Mouse (Mus musculus) urinary bladder, adult 2 months (tissue): ENCODE results near the gene Arl5a. TPM values are rescaled to one million over a fixed set of nuclear protein-coding genes. Genes with fewer than 3 reads are reported as not detected.
A peak's percentile ranks its signal among the peaks of the same experiment; 100 is the strongest.

Source experiments
- DNase-seq: peaks from one replicate; pipeline ENCODE4 v3.0.0; 2022; ENCODE audit warnings: low spot score
- polyA plus RNA-seq: library from polyadenylated mRNA; depleted of rRNA; stranded (reverse); fragments of >200 nt; gene quantifications from 2 replicates; pipeline ENCODE4 v1.2.3, GENCODE M21; 2012; rRNA removed

Gene Arl5a
- polyA plus RNA-seq, result 34.6 and 36.7 TPM in 2 replicates

DNA sequence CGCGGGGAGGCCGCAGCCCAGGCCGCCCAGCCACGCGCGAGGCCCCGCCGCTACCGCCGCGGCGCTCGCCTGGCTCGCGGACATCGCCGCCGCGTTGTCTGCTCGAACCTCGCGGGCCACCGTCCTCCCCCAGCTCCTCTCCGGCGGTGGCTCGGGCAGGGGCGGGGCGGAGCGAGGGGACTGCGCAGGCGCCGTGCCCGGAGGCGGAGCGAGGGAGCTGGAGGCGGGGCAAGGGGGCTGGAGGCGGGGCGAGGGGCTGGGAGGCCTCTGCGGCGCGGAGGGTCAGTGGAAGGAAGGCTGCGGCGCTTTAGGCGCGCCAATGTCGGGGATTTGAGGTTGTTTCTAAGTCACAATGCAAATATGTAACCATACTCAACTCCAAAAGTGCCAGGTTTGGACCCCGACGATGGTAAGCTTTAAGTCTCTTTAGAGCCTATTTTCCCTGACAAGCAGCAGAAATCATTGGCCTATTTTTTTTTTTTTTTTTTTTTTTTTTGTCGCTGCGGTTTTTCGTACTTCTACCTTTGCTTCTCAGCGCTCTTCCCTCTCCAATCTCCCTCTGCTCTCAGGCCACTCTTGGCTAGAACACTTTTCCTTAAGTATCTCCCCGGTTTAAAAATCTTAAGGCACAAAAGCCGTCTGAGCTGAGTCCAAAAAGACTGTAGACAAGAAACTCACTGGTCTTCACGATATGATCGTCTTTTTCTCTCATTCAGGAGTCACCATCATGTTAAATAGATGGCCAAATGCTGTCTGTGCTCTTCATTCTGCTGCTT, at the start of gene Arl5a:
TSS of gene Arl5a (minus strand) at position 155 of the 776 bp plus-strand sequence.
- DNase-seq, result peak; percentile 99

DNA sequence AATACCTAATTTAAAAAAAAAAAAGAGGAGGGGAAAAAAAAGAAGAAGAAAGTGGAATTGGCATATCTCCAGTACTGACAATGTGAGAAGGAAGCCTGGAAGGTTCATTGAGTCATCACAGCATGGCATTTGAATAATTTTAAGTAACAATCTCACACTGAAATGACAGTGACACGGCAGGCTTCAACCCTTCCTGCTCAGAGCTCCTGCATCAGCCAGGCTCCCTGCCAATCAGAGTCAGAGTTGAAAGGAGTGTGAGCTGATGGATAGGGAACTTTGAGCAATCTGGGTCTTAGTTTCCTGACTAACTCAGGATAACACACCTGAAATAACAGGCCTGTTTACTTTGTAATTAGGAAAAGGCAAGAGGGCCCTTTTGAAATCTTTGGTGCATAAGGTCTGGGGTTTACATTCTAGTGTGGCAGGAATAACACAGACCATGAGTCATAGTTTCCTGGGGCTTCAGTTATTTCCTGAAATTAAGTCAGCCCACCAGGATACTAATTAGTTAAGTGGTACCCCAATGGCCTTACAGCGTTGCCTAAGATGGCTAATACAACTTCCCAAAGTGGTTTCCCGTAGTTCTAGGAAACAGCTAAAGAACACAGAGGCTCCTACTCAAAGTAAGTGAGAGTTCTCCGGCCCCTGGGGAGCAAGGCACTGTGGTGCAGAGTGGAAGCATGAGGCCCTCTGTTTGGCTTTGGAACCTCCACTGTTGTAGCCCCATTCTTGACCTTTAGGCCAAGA, 47.0 kb upstream of the Arl5a start:
- no peak for DNase-seq

DNA sequence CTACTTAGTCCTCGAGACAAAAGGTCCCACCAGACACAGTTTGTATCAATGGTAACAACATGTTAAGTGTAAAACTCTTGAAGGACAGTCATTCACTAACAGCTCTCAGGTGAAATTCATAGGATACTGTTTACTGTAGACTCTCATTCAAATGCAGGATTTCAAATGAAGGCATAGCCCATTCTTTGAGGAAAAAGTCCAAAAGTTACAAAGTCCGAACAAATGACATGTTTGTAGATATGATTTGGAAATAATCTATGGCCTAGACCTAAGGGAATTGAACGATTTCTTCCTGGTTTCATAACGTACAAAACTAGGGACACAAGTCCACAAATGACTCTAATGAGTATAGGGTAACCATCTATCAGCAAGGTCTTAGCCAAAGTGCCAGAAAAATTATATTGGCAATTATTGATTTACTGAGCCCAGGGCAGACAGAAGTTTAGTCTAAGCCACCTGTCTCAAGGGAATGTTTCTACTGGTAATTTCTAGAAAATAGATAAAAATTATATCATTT, 45.4 kb upstream of the Arl5a start:
- no peak for DNase-seq

DNA sequence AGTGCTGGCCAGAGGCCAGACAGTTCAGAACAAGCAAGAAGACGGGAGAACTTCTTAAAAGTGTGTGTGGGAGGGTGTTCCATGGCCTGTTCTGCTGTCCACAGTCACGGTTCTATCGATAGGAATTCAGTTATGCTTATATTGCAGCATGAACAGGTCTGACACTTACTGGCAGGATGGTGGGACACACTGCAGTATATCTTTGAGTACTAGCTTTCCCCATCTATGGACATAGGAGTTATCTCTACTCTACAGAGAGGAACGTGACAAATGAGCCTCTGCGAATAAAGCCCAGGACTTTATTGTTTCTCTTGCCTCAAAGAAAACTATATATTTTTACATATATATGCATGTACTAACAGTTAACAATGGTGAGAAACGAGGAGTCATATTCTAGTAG, 42.9 kb upstream of the Arl5a start:
- DNase-seq, result no peak

DNA sequence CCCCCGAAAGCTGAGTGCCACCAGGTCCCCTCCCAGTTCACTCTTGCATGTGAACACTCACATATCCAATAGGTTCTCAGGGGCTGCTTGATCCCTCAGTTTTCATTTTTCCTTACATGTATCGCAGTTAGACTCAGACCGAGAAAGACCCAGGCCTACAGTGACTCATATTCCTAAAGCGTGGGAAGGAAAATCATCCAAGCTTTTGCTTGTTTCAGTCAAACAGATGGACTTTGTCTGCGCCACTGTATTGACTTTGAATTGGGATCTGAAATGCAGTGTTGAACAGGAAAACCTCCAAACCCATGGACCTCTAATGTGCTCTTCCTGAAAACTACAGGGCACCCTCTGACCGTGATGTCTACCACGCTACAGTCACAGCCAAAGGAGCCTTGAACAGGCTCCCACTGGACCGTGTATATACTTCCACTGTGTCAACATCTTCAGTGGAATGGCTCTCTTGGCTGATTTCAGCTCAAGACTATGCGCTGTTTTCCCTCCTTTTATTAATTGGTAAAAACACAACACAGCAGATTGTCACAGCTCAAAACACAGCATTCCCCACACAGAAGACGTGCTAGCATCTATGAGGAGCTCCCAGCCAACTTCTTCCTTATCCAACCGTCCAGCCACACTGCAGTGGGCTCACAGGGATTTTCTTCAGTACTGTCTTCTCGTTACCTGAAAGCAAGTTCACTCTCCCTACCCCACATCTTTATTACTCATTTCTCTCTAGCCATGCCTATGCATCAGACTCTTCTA, 36.7 kb upstream of the Arl5a start:
- DNase-seq, result no peak

DNA sequence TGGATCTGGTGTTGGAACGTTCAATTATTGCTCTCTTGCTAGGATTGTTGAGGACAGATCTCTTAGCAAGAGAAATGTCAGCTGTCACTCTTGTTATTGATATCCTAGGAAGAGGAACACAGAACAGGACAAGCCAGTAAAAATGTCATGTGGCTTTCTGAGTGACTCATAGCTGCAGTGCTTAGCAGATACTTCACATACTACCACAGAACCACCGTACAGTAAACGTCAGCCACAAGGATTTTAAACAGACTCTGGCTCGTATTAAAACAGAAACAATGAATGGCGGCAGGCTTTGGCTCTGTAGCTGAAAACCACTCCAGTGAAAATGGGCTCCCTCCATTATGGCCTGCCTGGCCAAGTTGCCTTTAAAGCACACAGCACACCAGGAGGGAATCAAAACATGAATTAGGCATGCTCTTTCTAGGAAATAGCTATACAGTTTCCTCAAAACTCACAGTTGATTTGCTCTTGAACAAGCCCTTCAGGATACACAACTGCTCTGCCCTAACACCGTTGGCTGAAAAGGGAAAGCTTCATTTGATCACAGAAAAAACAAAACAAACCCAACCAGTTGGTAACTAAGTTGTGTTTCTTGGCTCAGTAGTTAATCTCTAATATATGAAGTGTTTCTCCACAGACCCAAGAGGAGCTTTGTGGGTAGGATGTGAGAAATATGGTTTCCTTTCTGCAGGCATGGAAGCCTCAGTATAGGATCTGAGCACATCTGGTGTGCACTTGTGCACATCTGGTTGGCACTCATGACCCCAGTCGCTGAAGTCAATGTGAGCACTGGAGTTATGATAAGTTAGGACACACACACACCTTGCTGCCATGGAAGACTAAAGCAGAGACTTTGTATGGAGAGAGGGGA, 31.1 kb upstream of the Arl5a start:
- no peak for DNase-seq

DNA sequence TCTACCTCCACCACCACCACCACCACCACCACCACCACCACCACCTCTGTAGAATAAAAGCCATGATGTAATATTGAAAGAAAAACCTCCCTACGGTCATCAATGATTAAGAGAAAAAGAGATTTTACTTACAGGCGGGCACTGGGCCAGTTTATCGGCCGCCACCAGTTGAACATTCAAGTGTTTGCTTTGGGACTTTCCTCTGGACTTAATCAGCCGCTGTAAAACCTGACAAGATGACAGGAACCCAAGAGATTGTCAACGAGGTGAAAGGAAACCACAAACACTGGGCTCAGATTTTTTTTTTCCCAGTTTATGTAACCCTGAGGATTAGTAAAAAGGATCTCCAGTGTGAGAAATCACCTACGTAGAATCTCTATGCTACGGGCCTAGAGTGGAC, 25.1 kb upstream of the Arl5a start:
- no peak for DNase-seq

DNA sequence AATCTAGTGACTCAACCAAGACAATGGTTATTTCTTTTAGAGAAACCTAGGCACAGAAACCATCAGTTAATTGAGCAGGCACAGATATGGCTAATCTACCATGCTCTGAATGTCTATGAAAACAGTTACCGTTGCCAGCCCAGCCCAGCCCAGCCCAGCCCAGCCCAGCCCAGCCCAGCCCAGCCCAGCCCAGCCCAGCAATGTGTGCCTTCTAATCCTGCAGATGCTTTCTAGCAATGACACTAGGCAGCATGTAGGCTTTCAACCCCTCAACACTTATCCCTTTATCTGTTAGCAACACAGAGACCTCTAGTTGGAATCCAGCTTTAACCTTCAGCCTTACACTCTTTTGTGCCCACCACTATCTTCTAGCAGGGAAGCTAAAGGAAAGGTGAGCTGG, 24.2 kb upstream of the Arl5a start:
- no peak for DNase-seq

DNA sequence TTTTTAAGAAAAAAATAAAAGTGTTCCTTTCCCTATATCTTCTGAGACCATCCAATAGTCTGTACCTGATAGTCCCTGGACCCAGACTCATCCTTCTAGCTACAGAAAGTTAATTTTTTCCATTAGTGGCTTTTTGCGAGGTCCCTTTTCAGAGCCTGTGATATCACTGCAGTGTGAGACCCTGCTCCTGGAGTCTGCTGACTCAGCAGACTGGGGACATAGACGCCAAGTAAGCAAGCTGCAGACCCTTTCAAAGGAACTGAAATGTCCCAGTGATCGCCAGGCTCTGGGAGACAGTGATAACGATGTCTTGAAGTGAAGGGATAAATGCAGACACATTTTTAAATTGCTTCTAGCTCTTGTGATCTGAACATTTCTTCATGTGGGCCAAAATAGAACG, 21.9 kb upstream of the Arl5a start:
- no peak for DNase-seq

DNA sequence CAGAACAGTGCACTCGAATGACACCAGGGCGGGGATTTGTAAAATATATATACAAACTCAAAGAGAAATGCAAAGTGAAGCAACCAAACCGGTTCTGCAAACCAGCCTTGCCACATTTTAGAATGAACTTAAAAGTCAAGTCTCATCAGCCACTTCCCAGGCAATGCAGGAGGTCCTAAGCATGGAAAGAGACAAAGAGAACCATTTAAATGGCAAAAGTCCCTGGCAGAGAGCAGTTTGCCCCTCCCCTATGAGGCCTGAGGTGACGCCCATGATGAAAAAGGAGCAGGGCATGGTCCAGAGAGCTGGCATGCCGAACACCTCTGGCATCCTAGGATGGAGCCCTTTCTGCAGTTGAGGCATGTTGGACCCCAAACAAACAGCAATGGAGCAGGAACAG, 17.4 kb upstream of the Arl5a start:
- no peak for DNase-seq

DNA sequence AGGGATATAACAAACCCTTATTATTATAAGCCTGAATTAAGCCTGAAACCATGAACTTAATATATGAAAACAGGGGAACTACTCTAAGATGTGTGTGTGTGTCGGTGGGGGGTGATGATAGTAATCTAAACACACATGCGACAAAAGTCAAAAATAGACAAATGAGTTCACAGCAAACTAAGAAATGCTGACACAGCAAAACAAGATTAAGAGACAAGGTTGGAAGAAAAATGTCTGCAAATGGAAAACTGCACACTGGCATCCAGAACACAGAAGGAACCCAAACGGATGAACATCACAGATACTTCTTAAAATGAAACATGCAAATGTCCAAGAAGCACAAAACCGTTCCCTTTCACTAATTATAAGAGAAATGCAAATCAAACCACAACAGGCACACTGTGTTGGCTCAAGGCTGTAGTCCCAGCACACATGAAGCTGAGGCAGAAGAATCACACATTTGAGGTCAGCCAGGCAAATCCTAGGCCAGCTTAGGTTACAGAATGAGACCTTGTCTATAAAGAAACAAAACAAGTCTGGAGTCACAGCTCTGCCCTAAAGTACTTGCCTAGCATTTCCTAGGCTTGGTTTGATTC, 15.8 kb upstream of the Arl5a start:
- DNase-seq, result no peak

DNA sequence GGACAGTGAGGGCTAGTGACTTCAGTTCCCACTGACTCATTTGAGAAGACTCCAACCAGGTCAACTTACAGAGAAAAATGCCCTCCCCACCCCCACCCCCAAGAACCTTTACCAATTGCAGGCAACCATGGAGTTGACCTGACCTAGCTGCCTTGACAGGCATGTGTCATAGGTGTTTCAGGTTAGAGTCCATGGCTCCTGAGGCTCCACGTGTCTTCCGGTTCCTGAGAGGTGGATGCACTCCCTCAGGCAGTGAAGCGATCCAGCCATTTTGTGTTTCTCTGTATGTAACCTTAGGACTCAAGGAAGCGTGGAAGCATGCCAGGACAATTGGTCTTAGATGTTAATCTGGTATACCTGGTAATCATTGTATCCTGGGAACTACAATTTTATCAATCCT, 13.7 kb upstream of the Arl5a start:
- no peak for DNase-seq

DNA sequence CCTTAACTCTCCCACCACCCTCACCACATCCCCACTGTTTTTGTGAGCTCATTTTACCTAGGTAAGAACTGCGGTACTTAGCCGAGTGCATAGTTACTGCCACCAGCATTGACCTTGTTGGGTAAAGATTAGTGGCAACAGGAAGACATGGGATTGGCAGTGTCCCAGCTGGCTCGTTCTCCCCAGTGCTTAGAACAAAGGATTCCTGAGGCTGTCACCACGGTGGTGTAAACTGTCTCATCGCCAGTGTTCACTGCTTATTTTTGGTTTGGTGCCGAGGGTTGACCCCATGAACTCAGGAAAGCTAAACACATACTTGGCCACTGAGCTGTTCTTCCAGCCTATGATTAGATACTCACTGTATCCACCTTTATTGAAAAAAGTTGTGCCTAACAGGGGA, 13.3 kb upstream of the Arl5a start:
- DNase-seq, result no peak

DNA sequence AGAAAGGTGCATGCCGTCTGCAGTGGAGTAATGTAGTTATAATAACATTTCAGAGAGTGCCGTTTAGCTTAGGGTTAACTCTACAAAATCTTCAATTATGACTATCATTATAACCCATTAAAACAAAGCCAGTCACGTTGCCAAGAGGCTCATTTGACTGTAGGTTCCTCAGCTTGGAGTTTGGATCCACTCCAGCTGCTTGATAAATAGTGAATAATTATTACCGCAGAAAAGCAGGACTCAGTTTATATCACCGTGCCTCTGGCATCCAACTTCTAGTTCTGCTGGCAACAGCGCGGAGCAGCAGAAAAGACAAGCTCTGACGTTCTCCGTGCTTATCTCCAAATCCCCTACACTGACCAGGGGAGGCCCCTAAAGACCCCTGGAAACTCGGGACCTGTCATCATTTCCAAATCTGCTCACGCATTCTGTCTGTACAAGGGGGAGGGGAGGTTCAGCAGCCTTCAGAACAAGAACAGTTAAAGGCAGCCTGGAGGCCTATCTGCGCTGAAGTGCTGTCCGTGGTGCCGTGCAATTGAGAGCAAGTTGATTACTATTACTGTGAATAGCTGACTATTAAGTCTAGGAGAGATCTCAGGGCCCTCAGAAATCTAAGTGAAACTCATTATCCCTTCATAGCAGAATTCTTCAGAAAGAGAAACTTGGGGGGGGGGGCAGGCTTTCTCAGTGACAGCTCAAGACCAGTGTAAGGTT, 11.4 kb upstream of the Arl5a start:
- DNase-seq, result no peak

DNA sequence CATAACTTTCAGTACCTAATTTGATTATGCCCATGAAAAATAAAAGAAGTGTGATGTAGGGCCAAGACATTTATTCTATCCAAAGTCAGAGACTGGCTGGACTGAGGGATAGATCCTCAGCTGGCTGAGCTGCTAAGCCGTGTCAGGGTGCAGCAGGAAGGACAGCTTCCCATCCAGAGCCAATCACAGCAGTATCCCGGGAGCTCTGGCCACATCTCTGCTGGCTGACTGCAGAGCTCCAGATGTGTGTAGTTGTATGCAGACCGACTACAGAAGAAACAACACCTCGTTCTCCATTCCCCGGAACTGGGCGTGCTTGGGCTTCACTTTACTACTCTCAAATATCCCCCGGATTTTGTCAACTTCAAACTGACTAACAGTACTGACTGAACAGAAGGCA, 8.7 kb upstream of the Arl5a start:
- DNase-seq, result no peak

DNA sequence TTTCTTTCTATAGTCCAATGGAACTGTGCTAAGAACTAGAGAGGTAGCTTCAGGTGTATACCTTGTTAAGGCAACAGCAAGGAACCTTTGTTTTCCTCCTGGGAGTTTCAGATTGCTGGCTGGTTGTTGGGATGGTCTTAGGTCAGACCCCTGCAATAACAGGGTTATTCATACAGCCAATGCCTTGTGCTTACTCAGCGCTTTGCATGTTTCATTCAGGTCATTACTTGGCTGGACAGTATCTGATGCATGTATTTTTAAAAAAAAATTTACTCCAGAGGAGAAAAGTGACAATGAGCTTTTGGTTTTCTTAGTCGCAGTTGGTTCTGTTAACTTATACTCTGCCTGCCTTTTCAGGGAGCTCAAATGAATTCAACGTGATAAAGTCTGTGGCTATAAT, 2.7 kb upstream of the Arl5a start:
- DNase-seq, result no peak

DNA sequence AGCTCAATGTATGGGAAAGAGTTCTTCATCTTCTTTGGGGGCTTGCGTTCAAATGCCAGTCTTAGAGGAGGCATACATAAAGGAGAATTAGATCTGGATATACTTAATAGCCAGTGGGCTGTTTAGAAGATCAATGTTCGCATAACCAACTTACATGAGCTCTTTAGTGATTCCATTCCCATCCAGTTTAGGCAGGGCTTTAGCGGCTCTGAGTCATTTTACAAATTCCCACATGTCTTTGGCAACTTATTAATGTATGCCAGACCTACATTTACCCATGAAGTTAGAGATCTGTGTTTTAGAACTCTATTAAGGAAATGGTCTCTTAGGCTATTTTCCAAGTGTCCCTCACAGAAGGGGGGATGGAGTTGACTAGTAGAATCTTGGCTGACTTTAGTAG, 1.3 kb upstream of the Arl5a start:
- DNase-seq, result no peak

DNA sequence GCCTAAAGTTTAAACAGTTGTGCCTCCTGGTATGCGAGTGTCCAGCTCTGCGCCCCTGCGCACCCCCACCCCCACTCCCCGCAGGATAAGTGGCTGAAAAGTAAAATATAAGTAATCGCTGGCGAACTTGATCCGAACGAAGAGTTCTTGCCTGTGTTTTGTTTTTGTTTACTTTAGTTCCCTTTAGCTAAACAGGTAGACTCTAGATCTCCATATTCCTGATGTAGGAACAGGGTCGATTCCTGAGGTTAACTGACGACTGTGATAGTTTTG, 758 bp upstream of the Arl5a start:
- DNase-seq, result no peak

DNA sequence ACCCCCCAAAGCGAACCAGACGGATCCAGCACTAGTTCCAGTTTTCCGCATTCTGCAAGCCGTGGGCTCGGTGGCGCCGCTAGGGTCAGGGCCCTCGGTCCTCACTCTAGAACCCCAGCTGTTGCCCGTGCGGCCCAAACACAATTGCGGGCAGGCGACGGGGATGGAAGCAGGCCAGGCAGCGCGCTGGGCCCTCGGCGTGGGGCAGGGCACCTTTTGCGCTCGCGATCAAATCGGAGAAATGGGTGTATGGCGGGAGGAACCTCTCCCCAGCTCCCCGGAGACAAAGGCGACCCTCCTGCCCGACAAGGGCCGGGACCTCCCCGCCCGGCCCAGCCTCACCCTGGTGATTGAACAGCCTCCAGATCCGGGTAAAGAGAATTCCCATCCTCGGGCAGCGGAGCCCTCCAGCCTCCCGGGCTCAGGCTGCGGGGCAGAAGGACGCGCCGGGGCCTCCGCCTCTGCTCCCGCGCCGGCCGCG, 413 bp downstream of the Arl5a start:
- no peak for DNase-seq

DNA sequence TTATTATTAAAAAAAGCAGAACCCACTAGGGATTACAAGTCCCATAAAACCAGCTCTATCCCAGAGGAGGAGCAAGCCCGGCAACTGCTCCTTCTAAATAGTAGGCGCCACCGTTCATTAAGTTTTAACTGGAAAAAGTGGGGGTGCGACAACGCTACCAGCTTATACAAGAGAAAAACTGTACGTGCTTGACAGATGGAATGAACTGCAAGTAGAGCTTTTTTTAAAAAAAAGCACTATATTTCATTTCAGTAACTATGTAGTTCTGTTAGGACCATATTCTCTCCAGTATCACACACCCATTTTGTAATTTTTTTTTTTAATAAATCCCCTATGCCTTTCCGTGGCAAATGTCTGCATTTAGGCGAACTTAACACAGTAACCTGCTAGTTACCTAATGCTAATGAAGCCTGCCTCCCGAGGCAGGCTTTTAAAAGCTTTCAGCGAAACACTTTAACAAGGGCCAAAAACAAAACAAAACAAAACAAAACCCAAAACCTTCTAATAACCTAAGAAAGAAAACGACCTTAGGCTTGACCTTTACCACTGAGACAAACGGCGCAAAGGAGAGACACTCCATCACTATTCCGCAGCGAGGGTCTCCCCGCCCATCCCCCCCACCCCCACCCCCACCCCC, 972 bp downstream of the Arl5a start:
- no peak for DNase-seq
